Mouse (Mus musculus): ENCODE results near the gene Tctn3. TPM values are rescaled to one million over a fixed set of nuclear protein-coding genes. Genes with fewer than 3 reads are reported as not detected.
A peak's percentile ranks its signal among the peaks of the same experiment; 100 is the strongest.
"Not testable (repeated sequence)": the region's sequence is repeated elsewhere in the genome, so short reads cannot be mapped to it uniquely, and the experiment has no call there.

Tctn3 gene
- polyA plus RNA-seq, 2 experiments, result 11.4 to 17.0 TPM

GRCm38 (mm10) chr19:40625935-40626334, 13.9 kb upstream of the Tctn3 start:
- 28% methylated on average over 12 of the region's 12 CpGs for WGBS
- ATAC-seq (ENCODE audit: low FRiP score, low read depth) (no peak), DNase-seq (ENCODE audit: low spot score) (no peak)
- Histone ChIP-seq H3K4me3 (replicated peaks; ENCODE audit: low read length) (no peak overlapping the region), H3K4me1 (ENCODE audit: control insufficient read depth, insufficient read depth, low read length) (peaks cover 6% of the 10 kb centered on the region; the same call in 1 of the 2 replicates), H3K9ac (ENCODE audit: low read depth, low read length, severe bottlenecking) (no peak overlapping the region), H3K36me3 (ENCODE audit: control insufficient read depth, insufficient read depth, low read length) (no peaks in the 10 kb centered on the region), H3K27ac (replicated peaks; ENCODE audit: low read depth, low read length) (no peak overlapping the region), H3K27me3 (ENCODE audit: control insufficient read depth, insufficient read depth, low read length) (no peaks in the 10 kb centered on the region), H3K4me2 (replicated peaks; ENCODE audit: low read depth, low read length, severe bottlenecking) (no peak overlapping the region), H3K9me3 (ENCODE audit: control insufficient read depth, low read length) (no peaks in the 10 kb centered on the region)
- TF ChIP-seq POLR2A (IDR thresholded peaks at IDR 0.05; ENCODE audit: borderline replicate concordance, extremely low read depth, insufficient read depth, insufficient read length), result no peak

DNA sequence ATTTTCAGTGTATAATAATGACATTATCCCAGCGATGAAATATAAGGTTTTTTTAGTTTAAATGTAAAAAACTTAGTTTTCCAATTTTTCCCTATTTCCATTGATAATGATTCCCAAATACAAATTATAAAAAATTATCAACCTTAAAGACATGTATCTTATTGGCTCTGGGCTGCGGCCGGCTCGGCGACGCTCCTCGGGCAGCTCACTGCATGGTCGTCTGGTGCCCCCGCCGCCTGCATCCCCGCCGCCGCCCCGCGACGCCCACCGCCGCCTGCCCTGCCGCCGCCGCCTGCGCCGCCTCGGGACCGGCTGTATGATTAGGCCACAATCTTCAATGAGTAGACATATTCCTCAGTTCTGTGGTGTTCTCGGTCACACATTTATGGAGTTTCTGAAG, 9.6 kb upstream of the Tctn3 start:
- not testable (repeated sequence) for H3K4me2 ChIP-seq (replicated peaks; ENCODE audit: low read depth, low read length, severe bottlenecking); H3K4me3 ChIP-seq (replicated peaks; ENCODE audit: low read length); H3K36me3 ChIP-seq (ENCODE audit: control insufficient read depth, insufficient read depth, low read length); H3K27me3 ChIP-seq (ENCODE audit: control insufficient read depth, insufficient read depth, low read length); H3K9ac ChIP-seq (ENCODE audit: low read depth, low read length, severe bottlenecking); ATAC-seq (ENCODE audit: low FRiP score, low read depth); H3K4me1 ChIP-seq (ENCODE audit: control insufficient read depth, insufficient read depth, low read length); H3K9me3 ChIP-seq (ENCODE audit: control insufficient read depth, low read length); H3K27ac ChIP-seq (replicated peaks; ENCODE audit: low read depth, low read length); DNase-seq (ENCODE audit: low spot score)
- 52% methylated on average over 9 of the region's 26 CpGs for whole genome bisulfite sequencing

GRCm38 (mm10) chr19:40616021-40616420, 4.0 kb upstream of the Tctn3 start:
- Histone ChIP-seq H3K9ac (ENCODE audit: low read depth, low read length, severe bottlenecking) (no peak overlapping the region), H3K4me3 (replicated peaks; ENCODE audit: low read length) (no peak overlapping the region), H3K4me1 (ENCODE audit: control insufficient read depth, insufficient read depth, low read length) (peaks cover 2% of the 10 kb centered on the region; the same call in 1 of the 2 replicates), H3K4me2 (replicated peaks; ENCODE audit: low read depth, low read length, severe bottlenecking) (no peak overlapping the region), H3K27me3 (ENCODE audit: control insufficient read depth, insufficient read depth, low read length) (no peaks in the 10 kb centered on the region), H3K9me3 (ENCODE audit: control insufficient read depth, low read length) (no peaks in the 10 kb centered on the region), H3K36me3 (ENCODE audit: control insufficient read depth, insufficient read depth, low read length) (no peaks in the 10 kb centered on the region), H3K27ac (replicated peaks; ENCODE audit: low read depth, low read length) (no peak overlapping the region)
- no peak for TF ChIP-seq POLR2A (IDR thresholded peaks at IDR 0.05; ENCODE audit: borderline replicate concordance, extremely low read depth, insufficient read depth, insufficient read length)
- DNase-seq (ENCODE audit: low spot score), result no peak
- 67% methylated on average over 7 of the region's 7 CpGs for WGBS
- no peak for ATAC-seq (ENCODE audit: low FRiP score, low read depth)

DNA sequence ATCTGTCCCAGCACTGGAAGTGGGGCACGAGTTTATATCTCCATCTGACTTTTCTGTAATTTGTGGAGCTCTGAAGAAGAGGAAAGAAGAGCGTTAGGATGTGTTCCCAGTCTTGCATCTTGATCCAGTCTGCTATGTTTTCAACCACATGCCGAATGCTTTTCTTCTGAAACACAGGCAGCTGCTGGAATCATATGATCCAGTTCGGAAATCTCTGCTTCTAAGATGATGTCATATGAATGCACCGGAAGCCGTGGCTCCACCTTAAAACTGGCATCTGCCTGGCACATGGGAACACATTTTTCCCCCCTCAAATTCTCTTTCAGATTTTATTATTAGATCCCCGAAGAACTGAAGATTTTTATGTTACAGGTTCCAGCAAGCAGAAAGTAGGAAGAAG, 2.8 kb upstream of the Tctn3 start:
- Histone ChIP-seq H3K27me3 (ENCODE audit: control insufficient read depth, insufficient read depth, low read length) (no peaks in the 10 kb centered on the region), H3K27ac (replicated peaks; ENCODE audit: low read depth, low read length) (no peak overlapping the region), H3K9me3 (ENCODE audit: control insufficient read depth, low read length) (no peaks in the 10 kb centered on the region), H3K4me2 (replicated peaks; ENCODE audit: low read depth, low read length, severe bottlenecking) (no peak overlapping the region), H3K4me3 (replicated peaks; ENCODE audit: low read length) (no peak overlapping the region), H3K36me3 (ENCODE audit: control insufficient read depth, insufficient read depth, low read length) (no peaks in the 10 kb centered on the region), H3K4me1 (ENCODE audit: control insufficient read depth, insufficient read depth, low read length) (peaks cover 4% of the 10 kb centered on the region; the same call in 1 of the 2 replicates), H3K9ac (ENCODE audit: low read depth, low read length, severe bottlenecking) (no peak overlapping the region)
- DNase-seq (ENCODE audit: low spot score) (peak; percentile 9), ATAC-seq (ENCODE audit: low FRiP score, low read depth) (no peak)
- WGBS, result 59% methylated on average over 7 of the region's 7 CpGs
- TF ChIP-seq POLR2A (IDR thresholded peaks at IDR 0.05; ENCODE audit: borderline replicate concordance, extremely low read depth, insufficient read depth, insufficient read length), result no peak

DNA sequence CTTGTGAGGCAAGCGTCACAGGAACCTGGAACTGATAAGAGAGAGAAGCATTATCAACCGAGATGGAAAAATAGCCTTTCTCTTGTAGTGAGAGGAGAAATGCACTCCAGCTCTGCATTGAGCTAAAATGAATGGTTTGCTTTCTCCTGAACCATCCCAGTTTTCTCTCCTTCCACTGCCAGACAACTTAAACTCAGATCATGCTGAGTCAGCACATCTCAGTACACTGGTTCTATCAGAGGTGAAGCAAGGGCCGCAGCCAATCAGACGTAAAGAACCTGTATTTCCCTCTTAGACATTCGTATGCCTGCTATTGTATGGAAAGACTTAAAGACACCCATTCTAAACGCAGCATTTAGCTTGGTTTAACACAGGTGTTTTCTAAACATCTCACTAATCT, 4.4 kb downstream of the Tctn3 start:
- Histone ChIP-seq H3K9me3 (ENCODE audit: control insufficient read depth, low read length) (no peaks in the 10 kb centered on the region), H3K4me1 (ENCODE audit: control insufficient read depth, insufficient read depth, low read length) (peaks cover 4% of the 10 kb centered on the region; the same call in 1 of the 2 replicates), H3K4me2 (replicated peaks; ENCODE audit: low read depth, low read length, severe bottlenecking) (no peak overlapping the region), H3K27ac (replicated peaks; ENCODE audit: low read depth, low read length) (no peak overlapping the region), H3K27me3 (ENCODE audit: control insufficient read depth, insufficient read depth, low read length) (no peaks in the 10 kb centered on the region), H3K9ac (ENCODE audit: low read depth, low read length, severe bottlenecking) (no peak overlapping the region), H3K36me3 (ENCODE audit: control insufficient read depth, insufficient read depth, low read length) (peaks cover 35% of the 10 kb centered on the region), H3K4me3 (replicated peaks; ENCODE audit: low read length) (no peak overlapping the region)
- 86% methylated on average over 6 of the region's 6 CpGs for WGBS
- no peak for ATAC-seq (ENCODE audit: low FRiP score, low read depth)
- no peak for DNase-seq (ENCODE audit: low spot score)
- no peak for TF ChIP-seq POLR2A (IDR thresholded peaks at IDR 0.05; ENCODE audit: borderline replicate concordance, extremely low read depth, insufficient read depth, insufficient read length)

- Histone ChIP-seq H3K36me3 (ENCODE audit: control insufficient read depth, insufficient read depth, low read length) (peaks cover 47% of the 10 kb centered on the region), H3K9me3 (ENCODE audit: control insufficient read depth, low read length) (no peaks in the 10 kb centered on the region)
- 95% methylated on average over 9 of the region's 9 CpGs for WGBS
Measured at GRCm38 (mm10) chr19:40605189-40605588, 6.8 kb downstream of the Tctn3 start.

More at GRCm38 (mm10) chr19:40605189-40605588, 6.8 kb downstream of the Tctn3 start:
- Histone ChIP-seq H3K4me2 (replicated peaks; ENCODE audit: low read depth, low read length, severe bottlenecking) (no peak overlapping the region), H3K27me3 (ENCODE audit: control insufficient read depth, insufficient read depth, low read length) (no peaks in the 10 kb centered on the region), H3K9ac (ENCODE audit: low read depth, low read length, severe bottlenecking) (no peak overlapping the region), H3K4me1 (ENCODE audit: control insufficient read depth, insufficient read depth, low read length) (no peaks in the 10 kb centered on the region), H3K4me3 (replicated peaks; ENCODE audit: low read length) (no peak overlapping the region), H3K27ac (replicated peaks; ENCODE audit: low read depth, low read length) (no peak overlapping the region)
- ATAC-seq (ENCODE audit: low FRiP score, low read depth), result no peak
- TF ChIP-seq POLR2A (IDR thresholded peaks at IDR 0.05; ENCODE audit: borderline replicate concordance, extremely low read depth, insufficient read depth, insufficient read length), result no peak
- no peak for DNase-seq (ENCODE audit: low spot score)

Measured in limb, embryonic 14.5 days (tissue).